Mouse (Mus musculus) ES-Bruce4 (cell line): ENCODE measurements at regions not wholly inside any gene's neighbourhood (a gene's known extent, or its start where the extent isn't known, plus 50 kb on each side); places are given as distances from the start of the nearest gene placed in this dataset.

Experiments used
- H3K27ac ChIP-seq: 2 replicates; pipeline ENCODE4 v1.5.1; 2012; ENCODE audit warnings: low read length, inconsistent platforms; ENCODE audit not compliant: insufficient read depth
- H3K27me3 ChIP-seq: 2 replicates; pipeline ENCODE4 v1.6.1; 2012; ENCODE audit warnings: mild to moderate bottlenecking, low read length, inconsistent platforms; ENCODE audit not compliant: control insufficient read depth, poor library complexity, insufficient read depth, severe bottlenecking
- H3K36me3 ChIP-seq: 2 replicates; pipeline ENCODE4 v1.6.1; 2012; ENCODE audit warnings: inconsistent platforms, mild to moderate bottlenecking, low read length, moderate library complexity; ENCODE audit not compliant: control insufficient read depth, poor library complexity, insufficient read depth, severe bottlenecking
- H3K4me1 ChIP-seq: one replicate; pipeline ENCODE4 v1.8.1; 2011; ENCODE audit warnings: low read length; ENCODE audit not compliant: control insufficient read depth, insufficient read depth
- H3K4me3 ChIP-seq: 2 replicates; pipeline ENCODE4 v1.5.1; 2011; ENCODE audit warnings: low read depth, mild to moderate bottlenecking, low read length
- H3K9ac ChIP-seq: 2 replicates; pipeline ENCODE4 v1.6.1; 2012; ENCODE audit warnings: low read depth, mild to moderate bottlenecking, inconsistent platforms; ENCODE audit not compliant: poor library complexity, severe bottlenecking
- H3K9me3 ChIP-seq: replicated peaks from 2 replicates; pipeline ENCODE4 v1.6.1; 2012; ENCODE audit warnings: mild to moderate bottlenecking, low read length, inconsistent platforms; ENCODE audit not compliant: control insufficient read depth, poor library complexity, insufficient read depth, severe bottlenecking
- CTCF ChIP-seq: IDR thresholded peaks from one replicate; pipeline ENCODE4 v1.8.1; 2011; ENCODE audit warnings: low read depth, low read length
- EP300 ChIP-seq: IDR thresholded peaks from 2 replicates; pipeline ENCODE4 v1.6.1; 2011; ENCODE audit warnings: low read depth, low read length; ENCODE audit not compliant: insufficient read depth
- POLR2A ChIP-seq: IDR thresholded peaks from one replicate; pipeline ENCODE4 v1.8.1; 2011; ENCODE audit warnings: low read length; ENCODE audit not compliant: insufficient read depth

- H3K4me1 ChIP-seq: no peaks in the 10 kb centered on the region
- H3K4me3 ChIP-seq: no peak overlapping the region
- H3K36me3 ChIP-seq: no peaks in the 10 kb centered on the region
- H3K9ac ChIP-seq: no peak overlapping the region
- no peak overlapping the region for H3K27ac ChIP-seq
- H3K9me3 ChIP-seq: peaks cover 27% of the 10 kb centered on the region
- H3K27me3 ChIP-seq: no peaks in the 10 kb centered on the region
- TF ChIP-seq CTCF (no peak), POLR2A (no peak), EP300 (no peak)
Observed at GRCm38 (mm10) chr16:12770482-12770881, 339.0 kb upstream of the Ercc4 start.

DNA sequence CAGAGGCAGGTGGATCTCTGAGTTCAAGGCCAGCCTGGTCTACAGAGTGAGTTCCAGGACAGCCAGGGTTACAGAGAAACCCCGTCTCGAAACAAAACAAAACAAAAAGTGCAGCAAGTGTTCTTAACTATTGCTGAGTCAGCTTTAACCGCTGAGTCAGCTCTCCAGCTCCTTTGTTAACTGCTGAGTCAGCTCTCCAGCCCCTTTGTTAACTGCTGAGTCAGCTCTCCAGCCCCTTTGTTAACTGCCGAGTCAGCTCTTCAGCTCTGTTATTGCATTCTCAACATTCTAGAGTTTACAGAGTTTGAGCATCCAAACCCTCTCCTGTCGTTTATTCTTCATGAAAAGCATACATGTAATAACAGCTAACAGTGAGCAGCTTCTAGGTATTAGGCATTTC lies 336.9 kb upstream of the Ercc4 start:
- Histone ChIP-seq H3K4me1 (no peaks in the 10 kb centered on the region), H3K27ac (no peak overlapping the region), H3K4me3 (no peak overlapping the region), H3K9me3 (peaks cover 42% of the 10 kb centered on the region), H3K36me3 (no peaks in the 10 kb centered on the region), H3K9ac (no peak overlapping the region), H3K27me3 (no peaks in the 10 kb centered on the region)
- no peak for TF ChIP-seq CTCF
- no peak for TF ChIP-seq POLR2A
- TF ChIP-seq EP300: no peak

DNA sequence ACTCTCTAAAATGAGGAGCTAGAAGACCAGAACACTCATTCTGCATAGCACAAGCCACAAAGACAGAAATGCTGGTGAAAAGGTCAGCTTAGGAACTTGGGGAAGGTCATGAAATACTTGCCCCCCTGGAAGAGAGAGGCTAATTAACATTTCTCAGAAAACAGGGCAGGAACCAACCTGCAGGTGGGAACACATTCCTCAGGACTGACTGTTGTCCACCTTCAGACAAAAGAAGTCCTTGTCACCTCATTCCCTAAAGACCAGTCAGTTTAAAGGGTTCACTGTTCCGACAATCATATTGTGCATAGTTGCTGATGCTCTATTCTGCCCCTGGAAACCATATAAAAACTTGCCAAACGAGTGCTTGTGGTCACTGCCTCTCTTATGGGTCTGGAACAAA lies 333.6 kb upstream of the Ercc4 start:
- Histone ChIP-seq H3K9me3 (peaks cover 46% of the 10 kb centered on the region), H3K4me3 (no peak overlapping the region), H3K36me3 (no peaks in the 10 kb centered on the region), H3K27ac (peak overlapping the region; percentile 49), H3K9ac (no peak overlapping the region), H3K4me1 (no peaks in the 10 kb centered on the region), H3K27me3 (no peaks in the 10 kb centered on the region)
- no peak for TF ChIP-seq CTCF
- no peak for TF ChIP-seq POLR2A
- no peak for TF ChIP-seq EP300

DNA sequence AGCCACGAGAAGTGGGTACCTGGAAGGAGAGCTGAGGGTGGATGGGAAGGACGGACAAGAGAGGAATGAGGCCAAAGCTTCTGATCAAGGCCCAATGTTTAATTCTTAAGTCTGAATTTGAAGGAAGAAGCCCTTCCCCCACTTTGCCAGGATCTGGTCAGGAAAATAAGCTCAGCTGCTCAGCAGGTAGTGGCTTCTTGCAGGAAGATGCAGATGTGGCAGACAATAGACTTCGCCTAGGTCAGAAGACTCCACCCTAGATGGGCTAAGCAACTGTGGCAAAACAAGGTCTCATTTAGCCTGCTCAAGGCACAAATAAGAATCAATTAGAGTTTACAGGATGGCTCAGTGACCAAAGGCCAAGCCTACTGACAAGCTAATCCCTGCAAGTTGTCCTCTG lies 330.4 kb upstream of the Ercc4 start:
- Histone ChIP-seq H3K27me3 (no peaks in the 10 kb centered on the region), H3K9me3 (peaks cover 52% of the 10 kb centered on the region), H3K4me3 (no peak overlapping the region), H3K36me3 (no peaks in the 10 kb centered on the region), H3K27ac (peak overlapping the region; percentile 67; the same call in 1 of the 2 replicates), H3K4me1 (no peaks in the 10 kb centered on the region), H3K9ac (no peak overlapping the region)
- TF ChIP-seq POLR2A: no peak
- TF ChIP-seq EP300: peak; percentile 66; the same call in 1 of the 2 replicates

DNA sequence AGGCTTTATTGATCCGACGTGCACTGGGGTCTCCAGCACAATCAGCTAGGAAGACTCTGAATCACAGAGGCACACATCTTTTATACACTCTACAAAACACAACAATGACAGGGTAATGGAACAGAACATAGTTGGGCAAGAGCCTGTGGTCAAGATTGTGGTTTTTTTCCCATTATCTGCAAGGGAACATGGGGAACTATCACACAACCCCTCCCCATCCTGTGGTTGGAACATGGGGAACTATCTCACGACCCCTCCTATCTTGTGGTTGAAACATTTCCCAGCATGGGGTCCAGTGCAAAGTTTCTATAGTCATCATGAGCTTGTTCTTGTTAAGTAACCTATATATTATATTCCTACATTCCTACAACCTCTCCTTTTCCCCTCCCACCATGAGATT lies 328.8 kb upstream of the Ercc4 start:
- Histone ChIP-seq H3K27me3 (no peaks in the 10 kb centered on the region), H3K4me3 (no peak overlapping the region), H3K36me3 (no peaks in the 10 kb centered on the region), H3K9me3 (peaks cover 50% of the 10 kb centered on the region), H3K4me1 (no peaks in the 10 kb centered on the region), H3K9ac (no peak overlapping the region), H3K27ac (no peak overlapping the region)
- no peak for TF ChIP-seq POLR2A
- TF ChIP-seq EP300: no peak
- TF ChIP-seq CTCF: no peak

DNA sequence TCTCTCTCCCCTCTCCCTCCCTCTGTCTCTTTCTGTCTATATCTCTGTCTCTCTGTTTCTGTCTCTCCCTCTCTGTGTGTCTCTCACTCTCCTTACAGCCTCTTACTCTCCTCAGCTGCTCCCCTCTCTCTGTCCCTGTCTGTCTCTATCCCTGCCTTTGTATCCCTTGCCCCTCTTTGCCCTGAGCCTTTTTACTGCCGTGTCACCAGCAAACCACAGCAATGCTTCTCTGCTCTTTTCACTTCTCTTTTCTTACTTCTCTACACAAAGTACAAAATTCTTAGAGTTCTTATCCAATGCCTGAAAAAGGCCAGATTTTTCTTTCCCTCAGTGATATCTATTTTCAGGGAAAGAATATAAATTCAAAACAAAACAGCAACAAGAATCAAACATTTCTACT lies 323.7 kb upstream of the Ercc4 start:
- no peak overlapping the region for H3K4me3 ChIP-seq
- H3K27ac ChIP-seq: no peak overlapping the region
- no peaks in the 10 kb centered on the region for H3K4me1 ChIP-seq
- peaks cover 11% of the 10 kb centered on the region for H3K9me3 ChIP-seq
- H3K9ac ChIP-seq: no peak overlapping the region
- H3K36me3 ChIP-seq: no peaks in the 10 kb centered on the region
- no peaks in the 10 kb centered on the region for H3K27me3 ChIP-seq
- no peak for TF ChIP-seq CTCF
- TF ChIP-seq POLR2A: no peak
- no peak for TF ChIP-seq EP300
